Mouse (Mus musculus): ENCODE measurements at regions not wholly inside any gene's neighbourhood (a gene's known extent, or its start where the extent isn't known, plus 50 kb on each side); places are given as distances from the start of the nearest gene placed in this dataset.

- no peak for DNase-seq (ENCODE audit: low spot score in 2 of 2)
These were observed 597.8 kb upstream of the Gm10131 start for GRCm38 (mm10) chr8:34709316-34709715.

GRCm38 (mm10) chr8:34703351-34703750 is 591.8 kb upstream of the Gm10131 start:
- no peak for DNase-seq (ENCODE audit: low spot score in 2 of 2)

GRCm38 (mm10) chr8:34702806-34703205 is 591.3 kb upstream of the Gm10131 start:
- DNase-seq (ENCODE audit: low spot score in 2 of 2), result peak in 1 of 2 experiments; percentile 19

GRCm38 (mm10) chr8:34699015-34699414 is 587.5 kb upstream of the Gm10131 start:
- no peak for DNase-seq (ENCODE audit: low spot score in 2 of 2)

- DNase-seq (ENCODE audit: low spot score in 2 of 2), result no peak
These were observed 584.8 kb upstream of the Gm10131 start for GRCm38 (mm10) chr8:34696365-34696764.

GRCm38 (mm10) chr8:34692606-34693005 is 581.1 kb upstream of the Gm10131 start:
- DNase-seq (ENCODE audit: low spot score in 2 of 2), result no peak

GRCm38 (mm10) chr8:34691776-34692175 is 580.2 kb upstream of the Gm10131 start:
- no peak for DNase-seq (ENCODE audit: low spot score in 2 of 2)

- DNase-seq (ENCODE audit: low spot score in 2 of 2), result no peak
These were observed 578.4 kb upstream of the Gm10131 start for GRCm38 (mm10) chr8:34689825-34690493.

GRCm38 (mm10) chr8:34689049-34689824 is 577.7 kb upstream of the Gm10131 start:
- DNase-seq (ENCODE audit: low spot score in 2 of 2), result peak in 1 of 2 experiments; percentile 4

GRCm38 (mm10) chr8:34688396-34689048 is 577.0 kb upstream of the Gm10131 start:
- no peak for DNase-seq (ENCODE audit: low spot score in 2 of 2)

GRCm38 (mm10) chr8:34686371-34686770 is 574.8 kb upstream of the Gm10131 start:
- DNase-seq (ENCODE audit: low spot score in 2 of 2), result no peak

GRCm38 (mm10) chr8:34684683-34685082 is 573.1 kb upstream of the Gm10131 start:
- DNase-seq (ENCODE audit: low spot score in 2 of 2), result no peak

GRCm38 (mm10) chr8:34683173-34683572 is 571.6 kb upstream of the Gm10131 start:
- DNase-seq (ENCODE audit: low spot score in 2 of 2), result no peak

GRCm38 (mm10) chr8:34682221-34682620 is 570.7 kb upstream of the Gm10131 start:
- DNase-seq (ENCODE audit: low spot score in 2 of 2), result no peak

- DNase-seq (ENCODE audit: low spot score in 2 of 2), result no peak
These were observed 568.2 kb upstream of the Gm10131 start for GRCm38 (mm10) chr8:34679565-34680291.

- no peak for DNase-seq (ENCODE audit: low spot score in 2 of 2)
These were observed 567.3 kb upstream of the Gm10131 start for GRCm38 (mm10) chr8:34678879-34679278.

GRCm38 (mm10) chr8:34671716-34672115 is 560.2 kb upstream of the Gm10131 start:
- DNase-seq (ENCODE audit: low spot score in 2 of 2), result peak; percentile 46 to 50

- peak in 1 of 2 experiments; percentile 16 for DNase-seq (ENCODE audit: low spot score in 2 of 2)
These were observed 559.6 kb upstream of the Gm10131 start for GRCm38 (mm10) chr8:34670930-34671715.

- DNase-seq (ENCODE audit: low spot score in 2 of 2), result no peak
These were observed 557.6 kb upstream of the Gm10131 start for GRCm38 (mm10) chr8:34669146-34669545.

- no peak for DNase-seq (ENCODE audit: low spot score in 2 of 2)
These were observed 552.9 kb upstream of the Gm10131 start for GRCm38 (mm10) chr8:34664429-34664828.

- DNase-seq (ENCODE audit: low spot score in 2 of 2), result no peak
These were observed 551.0 kb upstream of the Gm10131 start for GRCm38 (mm10) chr8:34662532-34662931.

Data from natural killer cell, adult 2 months (primary cell).